Mouse (Mus musculus): Measurements from ENCODE around the gene D230025D16Rik. TPM values are rescaled to one million over a fixed set of nuclear protein-coding genes. Genes with fewer than 3 reads are reported as not detected.

The D230025D16Rik gene
- polyA plus RNA-seq, 1 experiment from 2014 or later: 20.7 TPM

GRCm38 (mm10) chr8:105293405-105293804 lies 68.5 kb downstream of the D230025D16Rik start:
- H3K4me3 ChIP-seq: no peak overlapping the region
- no peak overlapping the region for H3K27ac ChIP-seq
- 0 out of 2 replicates have a peak, but pooled peaks cover 2% of the 10 kb centered on the region for H3K36me3 ChIP-seq
- WGBS: 59% methylated on average over 19 of the region's 19 CpGs
- H3K9me3 ChIP-seq: no peaks in the 10 kb centered on the region
- H3K4me1 ChIP-seq: peaks cover 51% of the 10 kb centered on the region
- peaks cover 44% of the 10 kb centered on the region for H3K27me3 ChIP-seq (ENCODE audit: insufficient read depth, poor library complexity, severe bottlenecking)
- DNase-seq (ENCODE audit: low spot score): no peak

GRCm38 (mm10) chr8:105294776-105295175 lies 69.8 kb downstream of the D230025D16Rik start:
- Histone ChIP-seq H3K27ac (no peak overlapping the region), H3K4me1 (peaks cover 47% of the 10 kb centered on the region), H3K36me3 (peaks cover 12% of the 10 kb centered on the region), H3K27me3 (ENCODE audit: insufficient read depth, poor library complexity, severe bottlenecking) (peaks cover 42% of the 10 kb centered on the region), H3K9me3 (no peaks in the 10 kb centered on the region), H3K4me3 (peak overlapping the region; percentile 42)
- DNase-seq (ENCODE audit: low spot score): no peak
- WGBS: 66% methylated on average over 9 of the region's 9 CpGs

GRCm38 (mm10) chr8:105295256-105295655 lies 70.3 kb downstream of the D230025D16Rik start:
- peak overlapping the region; percentile 42 for H3K4me3 ChIP-seq
- peak overlapping the region; percentile 64 for H3K27ac ChIP-seq
- DNase-seq (ENCODE audit: low spot score): no peak
- H3K27me3 ChIP-seq (ENCODE audit: insufficient read depth, poor library complexity, severe bottlenecking): peaks cover 37% of the 10 kb centered on the region
- peaks cover 47% of the 10 kb centered on the region for H3K4me1 ChIP-seq
- H3K36me3 ChIP-seq: peaks cover 17% of the 10 kb centered on the region
- 58% methylated on average over 11 of the region's 11 CpGs for WGBS
- no peaks in the 10 kb centered on the region for H3K9me3 ChIP-seq

GRCm38 (mm10) chr8:105295895-105296573 lies 71.1 kb downstream of the D230025D16Rik start, which contains the start of gene Exoc3l:
Gene Exoc3l (minus strand): TSS chr8:105296101.
- peak within 1 kb of the TSS; percentile 90 for H3K27ac ChIP-seq
- no peak for DNase-seq (ENCODE audit: low spot score)
- peak within 1 kb of the TSS; percentile 78 for H3K4me3 ChIP-seq
- H3K4me1 ChIP-seq: peaks cover 41% of the 10 kb centered on the region
- H3K9me3 ChIP-seq: no peaks in the 10 kb centered on the region
- 53% methylated on average over 11 of the region's 11 CpGs for WGBS
- peaks cover 25% of the 10 kb centered on the region for H3K36me3 ChIP-seq
- peaks cover 31% of the 10 kb centered on the region for H3K27me3 ChIP-seq (ENCODE audit: insufficient read depth, poor library complexity, severe bottlenecking)

- Histone ChIP-seq H3K27me3 (ENCODE audit: insufficient read depth, poor library complexity, severe bottlenecking) (peaks cover 28% of the 10 kb centered on the region), H3K4me3 (peak within 1 kb of the TSS; percentile 78), H3K4me1 (peaks cover 41% of the 10 kb centered on the region), H3K9me3 (no peaks in the 10 kb centered on the region), H3K27ac (peak within 1 kb of the TSS; percentile 90), H3K36me3 (peaks cover 40% of the 10 kb centered on the region)
- under 1% methylated on average over 58 of the region's 58 CpGs for WGBS
- peak; percentile 97 for DNase-seq (ENCODE audit: low spot score)
Observed at GRCm38 (mm10) chr8:105297511-105298192, 72.7 kb downstream of the D230025D16Rik start, which contains the start of gene E2f4. Gene E2f4 (plus strand): TSS chr8:105297663.

GRCm38 (mm10) chr8:105298351-105299252 lies 73.7 kb downstream of the D230025D16Rik start:
- Histone ChIP-seq H3K4me3 (peak overlapping the region; percentile 78), H3K4me1 (peaks cover 39% of the 10 kb centered on the region), H3K9me3 (no peaks in the 10 kb centered on the region), H3K36me3 (peaks cover 49% of the 10 kb centered on the region), H3K27ac (peak overlapping the region; percentile 90), H3K27me3 (ENCODE audit: insufficient read depth, poor library complexity, severe bottlenecking) (peaks cover 19% of the 10 kb centered on the region)
- peak; percentile 75 for DNase-seq (ENCODE audit: low spot score)
- WGBS: 53% methylated on average over 18 of the region's 18 CpGs

GRCm38 (mm10) chr8:105299962-105300361 lies 75.0 kb downstream of the D230025D16Rik start:
- 86% methylated on average over 8 of the region's 8 CpGs for WGBS
- DNase-seq (ENCODE audit: low spot score): no peak
- peaks cover 62% of the 10 kb centered on the region for H3K36me3 ChIP-seq
- peak overlapping the region; percentile 0; the same call in 1 of the 2 replicates for H3K4me3 ChIP-seq
- H3K9me3 ChIP-seq: no peaks in the 10 kb centered on the region
- peaks cover 11% of the 10 kb centered on the region for H3K27me3 ChIP-seq (ENCODE audit: insufficient read depth, poor library complexity, severe bottlenecking)
- H3K4me1 ChIP-seq: peaks cover 50% of the 10 kb centered on the region
- no peak overlapping the region for H3K27ac ChIP-seq

Other genes starting within 250 kb of the D230025D16Rik start
- not detected in 2 replicates for gene Ces2h, start 224.3 kb upstream of the D230025D16Rik start, polyA plus RNA-seq (2016; fragmentation: Nextera tagmentation; extraction: Ambion mirVana)
- gene Ces3a, start 176.5 kb upstream of the D230025D16Rik start, polyA plus RNA-seq (2016; fragmentation: Nextera tagmentation; extraction: Ambion mirVana): not detected in 2 replicates
- gene Ces3b, start 141.4 kb upstream of the D230025D16Rik start, polyA plus RNA-seq (2016; fragmentation: Nextera tagmentation; extraction: Ambion mirVana): 0.15 TPM in 1 of 2 replicates, not detected in the other
- not detected in 2 replicates for gene Ces4a, start 93.3 kb upstream of the D230025D16Rik start, polyA plus RNA-seq (2016; fragmentation: Nextera tagmentation; extraction: Ambion mirVana)
- 47.5 and 59.6 TPM in 2 replicates for gene Cbfb, start 54.5 kb upstream of the D230025D16Rik start, polyA plus RNA-seq (2016; fragmentation: Nextera tagmentation; extraction: Ambion mirVana)
- gene B3gnt9, start 30.0 kb downstream of the D230025D16Rik start, polyA plus RNA-seq (2016; fragmentation: Nextera tagmentation; extraction: Ambion mirVana): 7.6 and 8.1 TPM in 2 replicates
- 19.0 and 19.4 TPM in 2 replicates for gene Tradd, start 39.5 kb downstream of the D230025D16Rik start, polyA plus RNA-seq (2016; fragmentation: Nextera tagmentation; extraction: Ambion mirVana)
- gene Fbxl8, start 39.5 kb downstream of the D230025D16Rik start, polyA plus RNA-seq (2016; fragmentation: Nextera tagmentation; extraction: Ambion mirVana): 2.0 and 2.4 TPM in 2 replicates
- 0.16 TPM in 1 of 2 replicates, not detected in the other for gene Hsf4, start 44.7 kb downstream of the D230025D16Rik start, polyA plus RNA-seq (2016; fragmentation: Nextera tagmentation; extraction: Ambion mirVana)
- gene Nol3, start 51.0 kb downstream of the D230025D16Rik start, polyA plus RNA-seq (2016; fragmentation: Nextera tagmentation; extraction: Ambion mirVana): 1.2 and 1.3 TPM in 2 replicates
- 7.4 and 8.6 TPM in 2 replicates for gene 4931428F04Rik, start 64.7 kb downstream of the D230025D16Rik start, polyA plus RNA-seq (2016; fragmentation: Nextera tagmentation; extraction: Ambion mirVana)
- 16.7 and 18.9 TPM in 2 replicates for gene Exoc3l, start 71.0 kb downstream of the D230025D16Rik start, polyA plus RNA-seq (2016; fragmentation: Nextera tagmentation; extraction: Ambion mirVana)
- 91.4 and 114 TPM in 2 replicates for gene E2f4, start 72.5 kb downstream of the D230025D16Rik start, polyA plus RNA-seq (2016; fragmentation: Nextera tagmentation; extraction: Ambion mirVana)
- 3.9 and 4.4 TPM in 2 replicates for gene Elmo3, start 80.5 kb downstream of the D230025D16Rik start, polyA plus RNA-seq (2016; fragmentation: Nextera tagmentation; extraction: Ambion mirVana)
- 1.5 and 1.9 TPM in 2 replicates for gene Lrrc29, start 101.1 kb downstream of the D230025D16Rik start, polyA plus RNA-seq (2016; fragmentation: Nextera tagmentation; extraction: Ambion mirVana)
- 99.6 and 101 TPM in 2 replicates for gene Tmem208, start 101.2 kb downstream of the D230025D16Rik start, polyA plus RNA-seq (2016; fragmentation: Nextera tagmentation; extraction: Ambion mirVana)
- gene Fhod1, start 122.8 kb downstream of the D230025D16Rik start, polyA plus RNA-seq (2016; fragmentation: Nextera tagmentation; extraction: Ambion mirVana): 2.1 and 3.0 TPM in 2 replicates
- 1.8 and 2.4 TPM in 2 replicates for gene Slc9a5, start 123.7 kb downstream of the D230025D16Rik start, polyA plus RNA-seq (2016; fragmentation: Nextera tagmentation; extraction: Ambion mirVana)
- gene Plekhg4, start 148.1 kb downstream of the D230025D16Rik start, polyA plus RNA-seq (2016; fragmentation: Nextera tagmentation; extraction: Ambion mirVana): 0.12 and 0.44 TPM in 2 replicates
- not detected in 2 replicates for gene Kctd19, start 188.4 kb downstream of the D230025D16Rik start, polyA plus RNA-seq (2016; fragmentation: Nextera tagmentation; extraction: Ambion mirVana)
- gene Lrrc36, start 188.4 kb downstream of the D230025D16Rik start, polyA plus RNA-seq (2016; fragmentation: Nextera tagmentation; extraction: Ambion mirVana): 0.09 TPM in 1 of 2 replicates, not detected in the other
- gene Tppp3, start 246.4 kb downstream of the D230025D16Rik start, polyA plus RNA-seq (2016; fragmentation: Nextera tagmentation; extraction: Ambion mirVana): 25.5 and 28.4 TPM in 2 replicates

Data from heart, embryonic 10.5 days (tissue).